Mouse (Mus musculus) bone marrow, adult 2 months (tissue): ENCODE measurements around the gene Cltb.

Experiments
- CTCF ChIP-seq: fragments of 200-500 bp; IDR thresholded peaks from 2 replicates; pipeline ENCODE4 v1.5.1; 2011; ENCODE audit warnings: low read length, control low read depth; ENCODE audit not compliant: control insufficient read depth, insufficient read depth
- POLR2A ChIP-seq: fragments of 200-500 bp; IDR thresholded peaks from 2 replicates; pipeline ENCODE4 v1.6.1; 2011; ENCODE audit warnings: low read depth, mild to moderate bottlenecking, control low read depth, low read length, borderline replicate concordance; ENCODE audit not compliant: control insufficient read depth

DNA sequence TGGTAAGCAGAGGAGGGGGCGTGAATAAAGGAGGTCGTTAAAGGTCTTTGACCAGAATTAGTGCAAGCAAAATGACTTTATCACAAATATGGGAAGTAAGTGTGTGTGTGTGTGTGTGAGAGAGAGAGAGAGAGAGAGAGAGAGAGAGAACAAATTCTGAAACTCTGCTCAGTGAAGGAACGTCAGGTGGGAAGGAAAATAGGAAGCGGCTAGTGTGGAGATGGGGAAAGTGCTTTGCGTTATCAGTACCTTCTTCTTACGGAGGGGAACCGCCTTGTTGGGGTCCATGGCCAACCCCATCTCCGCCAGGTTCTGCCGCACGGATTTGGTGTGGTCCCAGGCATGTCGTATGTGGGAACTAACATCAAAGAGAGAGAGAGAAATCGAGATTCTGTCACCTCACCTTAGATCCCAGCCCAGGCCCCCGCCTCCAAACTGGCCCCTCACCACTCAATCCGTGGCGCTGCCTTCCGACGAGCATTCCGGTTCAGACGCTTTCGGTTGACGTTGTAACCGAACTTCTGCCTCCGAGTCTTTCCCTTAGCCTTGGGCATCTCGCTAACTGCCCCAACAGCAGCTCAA lies 21.6 kb downstream of the Cltb start:
- TF ChIP-seq CTCF: no peak
- no peak for TF ChIP-seq POLR2A
